Mouse (Mus musculus) CH12.LX (cell line): ENCODE data around the gene Atp5b.
"Not testable (repeated sequence)": the region's sequence is repeated elsewhere in the genome, so short reads cannot be mapped to it uniquely, and the experiment has no call there.

ENCODE experiments used
- BHLHE40 ChIP-seq: IDR thresholded peaks from 2 replicates; pipeline ENCODE4 v1.6.1; 2011; ENCODE audit warnings: mild to moderate bottlenecking, low read depth, low read length, improper control_type of control experiment
- CTCF ChIP-seq, 2 experiments: IDR thresholded peaks in 1 of 2; conservative IDR thresholded peaks in 1 of 2; 2 replicates each; pipeline ENCODE4 v1.5.1; 2011 to 2012; ENCODE audit warnings: low read depth in 2 of 2, low read length in 2 of 2, improper control_type of control experiment in 1 of 2, inconsistent platforms in 1 of 2, mild to moderate bottlenecking in 1 of 2, moderate library complexity in 1 of 2
- E2F4 ChIP-seq: IDR thresholded peaks from 2 replicates; pipeline ENCODE4 v1.6.1; 2011; ENCODE audit warnings: low read depth, low read length, improper control_type of control experiment; ENCODE audit not compliant: insufficient replicate concordance
- ELF1 ChIP-seq: IDR thresholded peaks from 2 replicates; pipeline ENCODE4 v1.6.1; 2014; ENCODE audit warnings: low read depth, mild to moderate bottlenecking, inconsistent platforms, low read length, improper control_type of control experiment
- ETS1 ChIP-seq: conservative IDR thresholded peaks from 2 replicates; pipeline ENCODE4 v1.6.1; 2012; ENCODE audit warnings: low read depth, mild to moderate bottlenecking, inconsistent platforms, low read length, improper control_type of control experiment, moderate library complexity
- GABPA ChIP-seq: IDR thresholded peaks from 2 replicates; pipeline ENCODE4 v1.6.1; 2012; ENCODE audit warnings: low read depth, low read length, improper control_type of control experiment, inconsistent platforms; ENCODE audit not compliant: insufficient replicate concordance
- IRF4 ChIP-seq: IDR thresholded peaks from 2 replicates; pipeline ENCODE4 v1.6.1; 2014; ENCODE audit warnings: low read depth, mild to moderate bottlenecking, inconsistent platforms, low read length, improper control_type of control experiment
- MAFK ChIP-seq: IDR thresholded peaks from 2 replicates; pipeline ENCODE4 v1.6.1; 2011; ENCODE audit warnings: low read length, improper control_type of control experiment; ENCODE audit not compliant: insufficient replicate concordance
- MXI1 ChIP-seq: IDR thresholded peaks from 2 replicates; pipeline ENCODE4 v1.6.1; 2011; ENCODE audit warnings: mild to moderate bottlenecking, low read depth, low read length, improper control_type of control experiment
- POLR2A ChIP-seq: IDR thresholded peaks from 2 replicates; pipeline ENCODE4 v1.6.1; 2011; ENCODE audit warnings: low read depth, mild to moderate bottlenecking, improper control_type of control experiment, low read length
- USF1 ChIP-seq: IDR thresholded peaks from 2 replicates; pipeline ENCODE4 v1.6.1; 2014; ENCODE audit warnings: low read depth, mild to moderate bottlenecking, inconsistent platforms, low read length, improper control_type of control experiment
- ZKSCAN1 ChIP-seq: IDR thresholded peaks from 2 replicates; pipeline ENCODE4 v1.6.1; 2012; ENCODE audit warnings: low read depth, inconsistent platforms, low read length, improper control_type of control experiment, borderline replicate concordance
- ZMIZ1 ChIP-seq: IDR thresholded peaks from 2 replicates; pipeline ENCODE4 v1.6.1; 2012; ENCODE audit warnings: low read depth, mild to moderate bottlenecking, inconsistent platforms, low read length, improper control_type of control experiment
- ZNF384 ChIP-seq: IDR thresholded peaks from 2 replicates; pipeline ENCODE4 v1.6.1; 2012; ENCODE audit warnings: low read depth, low read length, improper control_type of control experiment, inconsistent platforms

- not testable (repeated sequence) for TF ChIP-seq CTCF (conservative IDR thresholded peaks at IDR 0.05 in 1 of 2, IDR thresholded peaks at IDR 0.05 in 1 of 2; ENCODE audit: low read depth in 2 of 2, low read length in 2 of 2); ZMIZ1; MAFK; BHLHE40; ELF1; IRF4; ETS1; ZKSCAN1; E2F4; ZNF384; GABPA; USF1; MXI1
- TF ChIP-seq POLR2A, result peak; percentile 41
Observed at GRCm38 (mm10) chr10:128078269-128078668, 4.8 kb upstream of the Atp5b start.
